Mouse (Mus musculus): ENCODE data around the gene Ankrd6.

- TF ChIP-seq EP300 (IDR thresholded peaks at IDR 0.05; ENCODE audit: low read depth) (no peak), CTCF (IDR thresholded peaks at IDR 0.05; ENCODE audit: low read depth) (peak; percentile 31)
Observed at GRCm38 (mm10) chr4:32984801-32985675, 34.4 kb upstream of the Ankrd6 start.

All from heart, postnatal 0 days (tissue).